Mouse (Mus musculus) brain, adult 10 weeks (tissue): ENCODE data around the gene Vmn1r222. TPM values are rescaled to one million over a fixed set of nuclear protein-coding genes. Genes with fewer than 3 reads are reported as not detected.

Experiments
- polyA plus RNA-seq: library from polyadenylated mRNA; stranded (reverse); fragments of 350-450 nt; fragmentation: Illumina TruSeq; extraction: RNeasy Lipid Tissue Mini Kit (QIAGEN cat#74804); gene quantifications from one replicate; pipeline ENCODE4 v1.2.3, GENCODE M21; 2015; ENCODE audit warnings: low read depth, low replicate concordance

Vmn1r222 gene
- not detected for polyA plus RNA-seq

DNA sequence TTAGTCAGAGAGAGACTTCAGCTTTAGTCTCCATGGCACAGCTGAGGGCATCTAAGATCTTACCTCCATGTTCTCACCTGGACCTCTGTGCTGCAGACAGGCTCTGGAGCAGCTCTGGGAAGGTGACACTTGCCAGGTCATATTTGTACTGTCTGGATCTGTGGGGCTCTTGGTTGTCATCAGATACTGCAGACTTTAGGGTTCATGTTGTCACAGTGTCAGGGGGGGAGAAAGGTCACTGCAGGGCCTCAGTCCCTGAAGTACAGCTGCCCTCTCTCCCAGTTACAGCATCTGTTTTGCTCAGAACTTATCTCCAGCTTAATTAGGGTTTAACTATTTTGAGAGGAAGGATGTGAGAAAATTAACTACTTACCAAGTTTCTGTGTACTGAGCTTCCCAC lies at the start of gene Vmn1r222:
Gene Vmn1r222 (minus strand): TSS at position 101 of the 400 bp plus-strand sequence.

DNA sequence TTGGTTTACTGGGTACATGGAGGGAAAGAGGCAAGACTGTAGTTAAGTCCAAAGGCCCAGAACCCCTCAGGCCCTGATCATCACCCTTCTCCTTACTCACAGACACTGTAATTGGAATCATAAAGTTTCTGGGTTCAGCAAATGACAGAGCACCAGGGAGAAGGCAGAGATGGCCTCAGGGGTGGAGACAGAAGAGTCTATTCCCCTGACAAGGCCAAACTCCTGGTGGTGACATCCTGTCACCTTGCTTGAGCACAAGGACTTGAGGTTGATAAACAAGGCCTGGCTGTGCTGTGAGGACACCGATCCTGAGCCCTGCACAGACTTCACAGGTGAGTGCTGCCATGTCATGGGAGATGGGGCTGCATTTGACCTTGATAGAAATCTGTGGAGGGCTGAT lies 11.1 kb upstream of the Vmn1r222 start, which contains the start of gene Vmn1r223:
Gene Vmn1r223 (plus strand): TSS at position 301 of the 400 bp plus-strand sequence.

DNA sequence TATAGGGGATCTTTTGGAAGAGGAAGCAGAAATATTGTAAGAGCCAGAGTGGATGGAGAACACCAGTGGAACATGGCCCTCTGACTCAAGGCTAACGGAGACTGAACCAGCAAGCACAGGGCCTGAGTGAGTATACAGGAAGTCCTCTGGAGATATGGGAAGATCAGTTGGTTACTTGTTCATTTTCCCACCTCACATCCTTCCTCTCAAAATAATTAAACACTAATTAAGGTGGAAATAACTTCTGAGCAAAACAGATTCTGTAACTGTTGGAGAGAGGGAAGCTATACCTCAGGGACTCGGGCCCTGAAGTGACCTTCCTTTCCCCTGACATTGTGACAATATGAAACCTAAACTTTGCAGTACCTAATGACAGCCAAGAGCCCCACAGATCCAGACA lies 21.9 kb downstream of the Vmn1r222 start, which contains the start of gene Vmn1r221:
Gene Vmn1r221 (plus strand): TSS at position 301 of the 400 bp plus-strand sequence.

DNA sequence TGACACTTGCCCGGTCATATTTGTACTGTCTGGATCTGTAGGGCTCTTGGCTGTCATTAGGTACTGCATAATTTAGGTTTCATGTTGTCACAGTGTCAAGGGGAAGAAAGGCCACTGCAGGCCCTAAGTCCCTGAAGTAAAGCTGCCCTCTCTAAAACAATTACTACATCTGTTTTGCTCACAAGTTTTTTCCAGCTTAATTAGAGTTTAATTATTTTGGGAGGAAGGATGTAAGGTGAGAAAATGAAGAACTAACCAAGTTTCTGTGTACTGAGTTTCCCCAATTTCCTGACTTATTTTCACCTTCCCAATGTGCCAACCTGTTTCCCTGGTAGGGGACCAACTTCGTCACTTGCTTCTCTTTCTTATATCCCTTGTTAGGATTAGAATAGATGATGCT lies 47.9 kb downstream of the Vmn1r222 start, which contains the start of gene Vmn1r220:
Gene Vmn1r220 (minus strand): TSS at position 101 of the 400 bp plus-strand sequence.

Other genes starting within 250 kb of the Vmn1r222 start
- not detected for gene Vmn1r213, start 228.3 kb downstream of the Vmn1r222 start, polyA plus RNA-seq
- gene Vmn1r214, start 205.5 kb downstream of the Vmn1r222 start, polyA plus RNA-seq = not detected
- not detected for gene Vmn1r215, start 167.9 kb downstream of the Vmn1r222 start, polyA plus RNA-seq
- gene Vmn1r217, start 117.7 kb downstream of the Vmn1r222 start, polyA plus RNA-seq = not detected
- gene Vmn1r218, start 102.8 kb downstream of the Vmn1r222 start, polyA plus RNA-seq = not detected
- gene Vmn1r219, start 76.6 kb downstream of the Vmn1r222 start, polyA plus RNA-seq = not detected
- gene Vmn1r220, start 48.0 kb downstream of the Vmn1r222 start, polyA plus RNA-seq = not detected
- gene Vmn1r221, start 21.8 kb downstream of the Vmn1r222 start, polyA plus RNA-seq = not detected
- gene Vmn1r223, start 11.2 kb upstream of the Vmn1r222 start, polyA plus RNA-seq = not detected
- gene Zfp322a, start 133.3 kb upstream of the Vmn1r222 start, polyA plus RNA-seq = 30.7 TPM
- gene Abt1, start 187.9 kb upstream of the Vmn1r222 start, polyA plus RNA-seq = 6.8 TPM
- gene Btn1a1, start 230.0 kb upstream of the Vmn1r222 start, polyA plus RNA-seq = not detected